Mouse (Mus musculus) large intestine, adult 2 months (tissue): ENCODE measurements around the gene Btg1-ps2. TPM values are rescaled to one million over a fixed set of nuclear protein-coding genes. Genes with fewer than 3 reads are reported as not detected.
"Not testable (repeated sequence)": the region's sequence is repeated elsewhere in the genome, so short reads cannot be mapped to it uniquely, and the experiment has no call there.

Experiments used
- DNase-seq: peaks from one replicate; pipeline ENCODE4 v3.0.0-alpha.2; 2012; ENCODE audit warnings: low read depth, low spot score
- WGBS: fragments of 180-500 bp; shearing (Covaris S2); methylation state at CpG from one replicate; pipeline ENCODE4 v1.1.7; 2018; 5-methylcytosine and 5-hydroxymethylcytosine counted together
- polyA plus RNA-seq: library from polyadenylated mRNA; depleted of rRNA; stranded (reverse); fragments of >200 nt; gene quantifications from 2 replicates; pipeline ENCODE4 v1.2.3, GENCODE M21; 2012; rRNA removed

The Btg1-ps2 gene
- not detected in 2 replicates for polyA plus RNA-seq

GRCm38 (mm10) chrX:38043014-38043413 lies at the start of gene Btg1-ps2:
TSS of gene Btg1-ps2 (minus strand) at chrX:38043114.
- DNase-seq: not testable (repeated sequence)

GRCm38 (mm10) chrX:38085041-38085440 lies 42.1 kb upstream of the Btg1-ps2 start, which contains the start of gene Rhox11:
TSS of gene Rhox11 (minus strand) at chrX:38085141.
- no peak for DNase-seq
- 73% methylated on average over 9 of the region's 9 CpGs for WGBS

- WGBS: 17% methylated on average over 12 of the region's 12 CpGs
- DNase-seq: no peak
These were observed 41.3 kb upstream of the Btg1-ps2 start for GRCm38 (mm10) chrX:38084226-38084625.

DNA sequence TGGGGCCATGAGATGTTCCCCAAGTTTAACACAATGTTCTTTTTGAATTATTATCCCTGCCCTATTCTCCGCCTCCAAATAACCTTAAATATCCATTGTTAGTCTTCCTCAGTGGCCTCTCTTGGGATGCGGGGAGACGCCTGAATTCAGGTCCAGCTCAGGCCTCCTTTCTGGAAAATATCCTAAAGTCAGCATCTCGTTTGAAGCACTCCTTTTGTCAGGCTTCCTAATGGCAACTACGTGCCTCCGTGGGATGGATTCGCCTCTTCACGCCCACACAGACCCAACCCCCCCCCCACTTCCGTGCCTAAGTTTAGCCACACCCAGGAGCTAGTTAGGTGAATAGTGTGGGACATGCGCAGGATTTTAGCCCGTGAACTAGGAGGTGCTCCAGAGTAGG lies 23.3 kb upstream of the Btg1-ps2 start, which contains the start of gene Rhox10:
Gene Rhox10, plus strand, starts transcription at position 301 of the 400 bp plus-strand sequence.
- 83% methylated on average over 11 of the region's 11 CpGs for WGBS
- DNase-seq: no peak

DNA sequence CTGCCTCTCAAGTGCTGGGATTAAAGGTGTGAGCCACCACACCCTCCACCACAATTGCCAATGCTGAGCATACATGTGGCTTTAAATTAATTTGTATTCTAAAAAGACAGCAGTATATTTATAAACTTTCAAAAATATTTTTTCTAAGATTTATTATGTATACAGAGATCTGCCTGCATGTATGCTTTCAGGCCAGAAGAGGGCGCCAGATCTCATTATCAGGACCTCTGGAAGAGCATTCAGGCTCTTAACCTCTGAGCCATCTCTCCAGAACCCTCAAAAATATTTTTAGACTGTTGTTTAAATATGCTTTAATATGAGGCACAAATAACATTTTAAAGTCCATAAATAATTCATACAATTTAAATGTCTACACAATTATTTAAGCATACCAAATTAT lies 18.6 kb upstream of the Btg1-ps2 start:
- 0% methylated on average over 1 of the region's 1 CpGs for WGBS
- DNase-seq: no peak

DNA sequence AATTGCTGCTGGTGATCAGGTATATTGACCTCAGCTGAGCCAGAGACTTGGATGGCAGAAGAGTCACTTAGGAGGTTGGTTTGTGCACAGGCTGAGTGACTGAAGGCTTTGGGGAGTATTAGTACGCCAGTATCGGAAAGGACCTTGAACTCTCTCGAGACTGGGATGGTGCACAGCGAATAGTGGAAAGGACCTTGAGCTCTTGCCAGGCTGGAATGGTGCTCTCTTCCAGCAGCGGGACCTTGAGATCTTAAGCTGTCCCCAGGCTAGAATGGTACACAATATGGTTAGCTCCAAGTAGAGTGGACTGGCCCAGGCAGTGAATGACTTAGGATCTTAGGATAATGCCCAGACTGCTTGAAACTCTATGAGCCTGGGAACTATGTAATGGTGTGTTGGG lies 3.2 kb downstream of the Btg1-ps2 start:
- WGBS: 93% methylated on average over 5 of the region's 5 CpGs
- no peak for DNase-seq

DNA sequence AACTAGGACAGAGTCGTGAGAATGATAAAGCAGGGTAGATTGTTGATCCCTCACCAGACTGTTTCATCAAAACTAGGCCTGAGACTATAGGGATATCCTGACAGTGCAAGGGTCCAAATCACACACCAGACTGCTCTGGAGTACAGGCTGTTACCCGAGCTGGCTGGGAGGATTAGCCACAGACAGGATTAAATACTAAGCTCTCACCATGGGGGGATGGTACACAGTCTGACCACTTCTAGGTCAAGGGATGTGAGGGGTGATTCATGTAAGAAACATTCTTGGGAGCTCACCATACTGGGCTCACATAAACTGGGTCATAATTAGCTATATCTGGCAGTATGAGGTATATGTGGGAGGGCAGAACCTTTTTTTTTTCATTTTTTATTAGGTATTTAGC lies 9.1 kb downstream of the Btg1-ps2 start:
- WGBS: 61% methylated on average over 2 of the region's 2 CpGs

GRCm38 (mm10) chrX:38018597-38018996 lies 24.3 kb downstream of the Btg1-ps2 start, which contains the start of gene Btg1-ps1:
TSS of gene Btg1-ps1 (minus strand) at chrX:38018815.
- DNase-seq: not testable (repeated sequence)

More for the DNA sequence above, 9.1 kb downstream of the Btg1-ps2 start:
- DNase-seq: no peak

GRCm38 (mm10) chrX:38008756-38009155 lies 34.2 kb downstream of the Btg1-ps2 start:
- DNase-seq: no peak
- WGBS: 45% methylated on average over 2 of the region's 2 CpGs

Other genes starting within 250 kb of the Btg1-ps2 start
- not detected in 2 replicates for gene Rhox5, start 238.3 kb downstream of the Btg1-ps2 start, polyA plus RNA-seq
- gene Rhox6, start 216.2 kb downstream of the Btg1-ps2 start, polyA plus RNA-seq: 0.15 TPM in 1 of 2 replicates, not detected in the other
- not detected in 2 replicates for gene Rhox7a, start 211.4 kb downstream of the Btg1-ps2 start, polyA plus RNA-seq
- not detected in 2 replicates for gene Rhox8, start 164.2 kb downstream of the Btg1-ps2 start, polyA plus RNA-seq
- gene Rhox7b, start 145.9 kb downstream of the Btg1-ps2 start, polyA plus RNA-seq: not detected in 2 replicates
- not detected in 2 replicates for gene Rhox9, start 141.3 kb downstream of the Btg1-ps2 start, polyA plus RNA-seq
- not detected in 2 replicates for gene Btg1-ps1, start 24.3 kb downstream of the Btg1-ps2 start, polyA plus RNA-seq
- gene Rhox10, start 23.4 kb upstream of the Btg1-ps2 start, polyA plus RNA-seq: not detected in 2 replicates
- not detected in 2 replicates for gene Rhox11, start 42.0 kb upstream of the Btg1-ps2 start, polyA plus RNA-seq
- gene Rhox12, start 67.8 kb upstream of the Btg1-ps2 start, polyA plus RNA-seq: not detected in 2 replicates
- not detected in 2 replicates for gene Rhox13, start 78.1 kb upstream of the Btg1-ps2 start, polyA plus RNA-seq
- gene Zbtb33, start 146.7 kb upstream of the Btg1-ps2 start, polyA plus RNA-seq: 1.9 and 4.6 TPM in 2 replicates
- gene Tmem255a, start 209.3 kb upstream of the Btg1-ps2 start, polyA plus RNA-seq: 0.19 and 0.36 TPM in 2 replicates